Mouse (Mus musculus) heart, postnatal 10 days (tissue): ENCODE measurements around the gene Glipr1. TPM values are rescaled to one million over a fixed set of nuclear protein-coding genes. Genes with fewer than 3 reads are reported as not detected.

Experiments
- DNase-seq, 2 experiments: peaks; one replicate each; pipeline ENCODE4 v3.0.0; 2021
- intact Hi-C: fragments of 180-260 bp; cut with DNase I; formaldehyde crosslinking; loops from one replicate; pipeline ENCODE4 v1.15.1; 2025
- total RNA-seq, 2 experiments: library from RNA; stranded (reverse); gene quantifications; 2 replicates each; pipeline ENCODE4 v1.2.3; 2021

Gene Glipr1
- total RNA-seq, 2 experiments from 2014 or later = 0.72 to 1.2 TPM

DNA sequence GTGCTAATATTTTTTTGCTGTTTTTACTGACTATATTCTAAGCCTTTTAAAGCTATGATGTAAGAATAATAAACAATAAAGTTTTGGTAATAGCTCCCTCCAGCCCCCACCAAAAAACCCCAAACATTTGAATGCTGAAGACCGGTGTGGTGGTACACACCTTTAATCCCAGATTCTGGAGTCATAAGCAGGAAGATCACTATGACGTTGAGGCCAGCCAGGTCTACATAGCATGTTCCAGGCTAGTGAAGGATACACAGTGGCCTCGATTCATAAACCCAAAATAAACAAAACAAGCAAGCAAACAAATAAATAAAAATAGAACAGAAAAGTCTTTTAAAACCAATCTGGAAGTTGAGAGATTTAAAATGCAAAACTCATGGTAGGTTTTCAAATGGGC, 30.5 kb downstream of the Glipr1 start:
- intact Hi-C loops = loop anchor here (5.0 kb wide), 1 partner anchor 675 kb away; the partner anchor contains the start of gene Bbs10
- DNase-seq = no peak

DNA sequence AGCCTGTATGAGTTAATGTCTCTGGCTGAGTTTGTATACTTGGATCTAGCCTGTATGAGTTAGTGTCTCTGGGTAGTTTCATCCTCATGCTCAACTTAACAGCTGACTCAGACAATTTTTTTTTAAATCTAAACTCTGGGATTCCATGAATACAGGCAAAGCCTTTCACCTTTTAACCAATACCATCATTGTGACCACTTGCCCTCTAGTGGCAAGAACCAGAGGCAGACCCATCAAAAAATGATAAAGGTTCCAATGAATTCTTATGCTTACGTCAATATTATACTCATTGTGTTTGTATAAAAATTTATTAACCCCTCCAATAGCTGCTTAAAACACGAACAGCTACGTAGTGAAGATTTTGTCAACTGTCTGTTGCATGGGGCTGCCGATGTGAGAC, 36.0 kb downstream of the Glipr1 start:
- intact Hi-C loops = no loop called here
- no peak for DNase-seq

DNA sequence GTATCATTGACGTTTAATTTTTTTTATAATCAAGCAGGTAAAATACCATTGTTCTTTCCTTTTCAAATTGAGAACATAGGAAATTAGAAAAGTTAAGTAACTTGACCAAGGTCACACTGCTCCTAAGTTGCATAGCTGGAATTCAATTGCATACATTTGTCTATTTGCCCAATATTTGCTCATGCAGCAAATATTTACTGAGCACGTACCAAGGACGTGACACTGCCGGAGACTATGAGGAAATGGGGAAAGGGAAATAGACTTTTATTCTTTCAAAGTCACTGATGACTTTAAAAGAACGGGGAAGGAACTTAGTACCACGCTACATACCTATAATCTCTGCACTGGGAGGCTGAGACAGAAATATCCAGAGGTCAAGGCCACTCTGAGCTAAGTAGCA, 42.0 kb downstream of the Glipr1 start:
- intact Hi-C loops = no loop called here
- DNase-seq = no peak

DNA sequence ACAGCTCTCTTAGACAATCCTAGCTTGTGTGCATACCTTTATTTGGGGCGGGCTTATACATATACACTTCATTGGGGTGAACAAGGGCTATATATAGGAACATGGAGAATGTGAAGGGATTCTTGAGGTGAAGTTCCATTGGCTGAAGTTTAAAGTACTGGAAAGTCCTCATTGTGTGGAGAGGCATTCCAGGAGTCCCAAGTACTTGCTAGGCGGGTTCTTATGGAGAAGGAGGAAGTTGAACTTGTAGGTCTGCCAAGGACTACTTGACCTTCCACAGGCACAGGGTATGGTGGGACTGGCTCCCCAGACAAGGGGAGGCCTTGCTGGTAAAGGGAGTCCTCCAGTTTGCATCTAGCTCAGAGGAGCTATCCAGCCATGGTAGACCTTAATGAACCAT, 43.1 kb downstream of the Glipr1 start:
- DNase-seq = no peak
- intact Hi-C loops = loop anchor here (10.0 kb wide), 1 partner anchor 735 kb away; no protein-coding TSS in a partner anchor

DNA sequence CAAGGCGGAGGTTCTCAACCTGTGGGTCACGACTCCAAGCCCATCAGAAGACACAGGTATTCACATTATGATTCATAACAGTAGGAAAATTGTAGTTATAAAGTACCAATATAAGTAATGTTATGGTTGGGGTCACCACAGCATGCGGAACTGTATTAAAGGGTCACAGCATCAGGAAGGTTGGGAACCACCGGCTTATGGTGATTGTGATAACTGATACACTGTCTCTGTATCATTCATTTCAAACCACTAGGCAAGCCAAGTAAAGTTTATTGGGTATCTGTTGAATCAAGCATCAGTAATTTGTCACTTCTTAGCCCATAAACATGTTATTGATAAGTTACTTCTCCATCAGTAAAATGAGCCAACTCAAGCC, 44.4 kb downstream of the Glipr1 start:
- no peak for DNase-seq
- intact Hi-C loops = loop anchor here (10.0 kb wide), 1 partner anchor 733 kb away; no protein-coding TSS in a partner anchor

DNA sequence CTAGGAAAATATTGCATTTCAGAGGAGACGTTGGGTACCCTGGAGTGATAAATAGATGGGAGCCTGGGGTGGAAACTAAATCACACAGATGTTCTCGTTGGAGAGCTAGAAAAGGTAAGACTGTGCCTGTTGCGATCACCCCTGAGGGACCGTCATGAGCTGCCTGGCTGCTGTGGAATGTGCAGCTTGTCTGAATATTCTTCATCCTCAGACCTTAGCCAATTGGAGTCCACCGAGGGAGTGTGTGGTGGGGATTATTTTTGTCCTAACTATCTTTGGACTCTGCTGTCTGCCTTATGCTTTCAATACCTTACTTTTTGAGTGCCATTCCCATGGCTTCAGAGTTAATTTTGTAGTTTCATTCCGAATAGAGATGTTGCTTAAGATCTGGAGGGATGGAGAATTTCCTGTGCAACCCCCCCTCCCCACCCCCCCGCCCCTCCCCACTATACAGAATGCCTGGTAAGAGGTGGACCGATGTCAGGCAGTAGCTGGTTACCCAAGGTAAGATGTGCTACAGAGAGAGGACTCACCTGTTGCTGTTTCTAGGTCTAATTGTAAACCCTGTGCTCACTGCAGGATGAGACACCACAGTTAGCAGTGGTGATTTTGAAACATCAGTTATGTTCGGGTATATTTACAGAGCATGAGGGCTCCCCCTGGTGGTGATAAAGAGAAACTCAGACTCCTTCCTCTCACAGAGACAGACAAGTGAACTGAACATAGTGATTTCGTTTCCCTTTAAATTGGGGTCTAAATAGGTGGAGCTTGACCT, 45.0 kb downstream of the Glipr1 start:
- intact Hi-C loops = loop anchor here (1.0 to 10.0 kb wide), 2 partner anchors 454 to 733 kb away; no protein-coding TSS in a partner anchor
- DNase-seq = peak; percentile 79 to 80

DNA sequence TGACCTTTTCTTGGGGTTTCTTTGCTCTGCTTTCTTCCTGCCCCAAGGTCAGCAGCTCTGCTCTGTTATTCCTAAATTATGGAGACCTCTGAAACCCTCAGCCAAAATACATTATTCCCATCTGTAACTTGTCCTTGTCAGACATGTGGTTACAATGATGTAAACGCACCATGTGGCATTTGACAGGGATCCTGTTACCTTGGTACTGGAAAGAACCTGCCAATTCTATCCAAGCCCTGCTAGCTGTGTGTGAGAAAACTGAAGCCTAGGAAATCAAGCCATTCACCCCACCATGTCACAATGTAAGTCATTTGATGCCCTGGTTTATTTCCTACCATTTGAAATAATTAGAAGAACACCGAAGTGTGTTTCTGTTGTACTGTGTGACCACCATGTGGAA, 46.6 kb downstream of the Glipr1 start:
- intact Hi-C loops = loop anchor here (10.0 kb wide), 1 partner anchor 731 kb away; no protein-coding TSS in a partner anchor
- no peak for DNase-seq

DNA sequence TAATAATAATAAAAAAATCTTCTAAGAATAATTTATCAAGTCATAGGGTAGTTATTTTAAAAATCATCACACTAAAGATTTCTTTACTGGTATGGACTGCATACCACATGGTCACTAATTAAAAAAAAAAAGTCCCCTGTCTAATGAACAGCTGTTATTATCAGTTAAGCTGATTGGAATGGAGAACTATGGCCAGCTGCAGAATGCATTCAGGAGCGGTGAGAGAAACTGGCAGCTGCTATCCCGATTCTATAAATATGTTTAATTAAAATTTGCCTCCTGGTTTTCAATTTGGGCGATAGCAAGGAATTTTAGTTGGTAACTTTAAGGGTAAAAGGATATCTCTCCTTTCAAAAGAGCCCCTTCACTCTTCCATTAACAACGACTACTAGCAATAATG, 53.4 kb downstream of the Glipr1 start:
- intact Hi-C loops = no loop called here
- no peak for DNase-seq

DNA sequence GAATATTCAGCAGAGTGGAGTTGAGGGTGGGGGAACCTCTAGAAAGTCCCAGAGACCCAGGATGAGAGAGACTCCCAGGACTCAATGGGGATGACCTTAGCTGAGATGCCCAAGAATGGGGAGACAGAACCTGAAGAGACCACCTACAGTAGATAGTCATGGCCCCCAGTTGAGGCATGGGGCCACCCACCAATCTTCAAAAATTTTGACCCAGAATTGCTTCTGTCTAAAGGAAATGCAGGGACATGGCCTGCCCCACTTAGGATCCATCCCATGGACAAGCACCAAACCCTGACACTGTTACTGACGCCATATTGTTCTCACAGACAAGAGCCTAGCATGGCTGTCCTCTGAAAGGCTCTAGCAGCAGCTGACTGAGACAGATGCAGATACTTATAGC, 54.4 kb downstream of the Glipr1 start:
- DNase-seq = no peak
- intact Hi-C loops = no loop called here

DNA sequence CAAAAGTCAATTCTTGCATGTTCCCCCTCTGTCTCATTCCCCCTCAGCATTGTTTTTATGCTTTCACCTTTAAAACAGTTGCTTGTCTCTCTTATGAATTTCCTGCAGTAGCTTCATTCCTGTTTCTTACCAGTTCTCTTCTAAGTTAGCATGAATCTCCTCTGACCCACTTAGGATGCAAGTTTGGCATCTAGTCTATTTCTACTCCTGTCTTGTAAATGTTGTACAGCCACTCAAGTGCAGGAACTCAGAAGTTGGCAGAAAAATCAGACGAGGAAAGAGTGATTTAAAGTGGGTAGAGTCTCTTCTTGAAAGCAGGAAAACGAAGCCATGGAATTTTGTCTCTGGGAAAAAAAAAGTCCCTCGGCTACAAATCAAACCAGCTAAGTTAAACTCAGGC, 56.9 kb downstream of the Glipr1 start:
- intact Hi-C loops = no loop called here
- no peak for DNase-seq

DNA sequence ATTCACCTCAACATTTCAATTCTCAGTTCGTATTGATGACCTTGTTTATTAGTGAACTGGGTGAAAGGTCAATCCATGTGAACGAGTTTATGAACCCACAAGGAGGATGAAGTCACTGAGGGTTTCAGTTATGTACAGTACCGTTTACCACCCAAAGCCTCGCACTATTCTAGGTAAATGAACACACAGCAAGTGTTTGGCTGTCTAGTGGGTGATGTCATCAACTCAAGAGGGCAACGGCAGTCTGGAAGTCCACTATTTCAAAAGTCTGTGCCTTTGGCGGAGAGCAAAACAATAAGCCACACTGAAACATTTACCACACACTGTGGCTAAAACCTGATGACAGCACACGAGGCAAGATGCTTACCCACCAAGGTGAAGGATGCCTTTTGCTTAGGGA, 59.4 kb downstream of the Glipr1 start:
- intact Hi-C loops = no loop called here
- no peak for DNase-seq

DNA sequence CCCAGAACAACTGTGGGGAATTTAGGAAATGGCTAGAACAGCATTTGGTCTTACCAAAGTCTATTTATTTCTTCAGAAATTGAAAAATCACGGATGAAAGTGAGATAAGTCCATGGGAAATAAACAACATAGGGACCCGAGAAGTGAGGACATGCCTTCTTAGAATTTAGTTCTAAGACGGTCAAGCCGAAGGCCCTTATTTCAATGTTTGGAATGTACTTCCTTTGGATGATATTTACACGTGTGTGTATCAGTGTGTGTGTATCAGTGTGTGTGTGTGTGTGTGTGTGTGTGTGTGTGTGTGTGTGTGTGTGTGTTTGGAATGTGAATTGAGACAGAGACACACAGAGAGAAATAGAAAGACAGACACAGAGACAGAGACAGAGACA, 65.3 kb downstream of the Glipr1 start:
- no peak for DNase-seq
- intact Hi-C loops = no loop called here

DNA sequence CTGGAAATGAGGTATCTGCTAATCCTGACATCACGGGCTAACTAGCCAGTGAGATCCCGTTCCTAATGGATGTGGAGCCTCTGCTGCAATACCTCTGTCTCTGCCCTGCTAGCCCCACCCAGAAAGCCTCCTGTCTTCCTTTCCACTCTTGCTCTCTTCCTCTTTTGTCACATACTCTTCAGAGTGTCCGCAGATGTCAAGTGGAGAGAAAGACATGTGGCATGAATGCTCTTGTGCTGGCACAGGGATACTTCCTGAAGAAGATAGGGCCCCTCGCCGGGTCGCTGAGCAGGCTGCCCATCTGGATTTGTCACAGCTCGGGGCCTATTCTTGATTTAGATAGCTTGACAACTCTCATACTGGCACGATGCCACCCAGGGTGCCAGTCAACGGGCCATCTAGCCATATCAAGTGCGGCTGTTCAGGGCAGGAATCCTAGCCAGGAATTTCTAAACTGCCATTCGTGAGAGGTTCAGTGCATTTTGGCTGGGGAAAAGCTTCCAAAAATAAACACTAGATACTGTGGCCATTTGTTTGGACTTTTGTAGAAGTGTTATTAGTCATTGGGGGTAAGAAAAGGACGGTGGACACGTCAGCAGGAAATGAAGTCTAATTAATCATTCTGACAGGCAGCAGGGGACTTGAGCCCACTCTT, 65.8 kb downstream of the Glipr1 start:
- peak; percentile 89 to 93 for DNase-seq
- intact Hi-C loops = no loop called here

DNA sequence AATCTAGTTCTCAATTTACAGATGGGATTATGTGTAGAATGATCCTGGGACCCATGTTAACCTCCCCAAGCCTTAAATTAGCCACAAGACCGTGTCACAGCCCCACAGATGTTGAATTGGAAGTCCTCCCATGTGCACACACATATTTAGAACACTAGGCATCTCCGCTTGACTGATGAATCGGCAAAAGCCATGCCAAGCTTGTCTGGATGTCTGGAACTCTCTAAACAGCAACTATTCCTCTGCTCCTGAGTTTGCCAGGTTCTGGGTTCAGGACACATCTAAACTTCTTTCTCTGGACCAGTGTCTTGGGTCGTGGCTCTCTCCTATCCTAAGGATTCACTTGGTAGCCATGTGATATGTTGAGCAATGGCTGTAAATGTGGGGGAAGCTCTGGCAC, 66.4 kb downstream of the Glipr1 start:
- intact Hi-C loops = no loop called here
- DNase-seq = peak; percentile 35 to 42

Other genes starting within 250 kb of the Glipr1 start
- gene Krr1, start 30.0 kb downstream of the Glipr1 start, total RNA-seq = 10 to 100 TPM; 21.2 to 22.1 TPM
- gene Glipr1l1, start 57.6 kb upstream of the Glipr1 start, total RNA-seq = not detected
- gene Glipr1l2, start 80.7 kb upstream of the Glipr1 start, total RNA-seq = not detected
- not detected for gene Glipr1l3, start 157.7 kb upstream of the Glipr1 start, total RNA-seq
- gene Caps2, start 161.0 kb upstream of the Glipr1 start, total RNA-seq = not detected